Mouse (Mus musculus) cerebellum, adult 18-20 months (tissue): ENCODE measurements around the gene Srp14.
A peak's percentile ranks its signal among the peaks of the same experiment; 100 is the strongest.

Experiments
- DNase-seq, 2 experiments: peaks; one replicate each; pipeline ENCODE4 v3.0.0; 2021

The Srp14 gene

GRCm38 (mm10) chr2:118431589-118431988 lies 47.9 kb downstream of the Srp14 start:
- DNase-seq = peak; percentile 43 to 50

DNA sequence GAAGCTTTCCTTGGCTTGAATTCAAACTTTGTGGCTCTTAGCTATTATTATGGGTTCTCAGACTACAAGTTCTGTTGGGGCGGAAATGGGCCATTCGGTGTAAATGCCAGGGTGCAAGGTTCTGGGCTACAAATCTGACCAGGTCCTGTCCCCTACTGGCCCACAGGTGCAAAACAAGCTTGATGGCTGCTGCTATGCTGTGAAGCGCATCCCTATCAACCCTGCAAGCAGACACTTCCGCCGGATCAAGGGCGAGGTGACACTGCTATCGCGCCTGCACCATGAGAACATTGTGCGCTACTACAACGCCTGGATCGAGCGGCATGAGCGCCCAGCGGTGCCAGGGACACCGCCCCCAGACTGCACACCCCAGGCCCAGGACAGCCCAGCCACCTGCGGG lies 48.9 kb downstream of the Srp14 start:
- no peak for DNase-seq

- DNase-seq = no peak
Observed at GRCm38 (mm10) chr2:118429297-118429696, 50.2 kb downstream of the Srp14 start.

- DNase-seq = no peak
Observed at GRCm38 (mm10) chr2:118428296-118428695, 51.2 kb downstream of the Srp14 start.
